Mouse (Mus musculus): Measurements from ENCODE around the gene Iqschfp. TPM values are rescaled to one million over a fixed set of nuclear protein-coding genes. Genes with fewer than 3 reads are reported as not detected.

The Iqschfp gene
- not detected for total RNA-seq (2023)

DNA sequence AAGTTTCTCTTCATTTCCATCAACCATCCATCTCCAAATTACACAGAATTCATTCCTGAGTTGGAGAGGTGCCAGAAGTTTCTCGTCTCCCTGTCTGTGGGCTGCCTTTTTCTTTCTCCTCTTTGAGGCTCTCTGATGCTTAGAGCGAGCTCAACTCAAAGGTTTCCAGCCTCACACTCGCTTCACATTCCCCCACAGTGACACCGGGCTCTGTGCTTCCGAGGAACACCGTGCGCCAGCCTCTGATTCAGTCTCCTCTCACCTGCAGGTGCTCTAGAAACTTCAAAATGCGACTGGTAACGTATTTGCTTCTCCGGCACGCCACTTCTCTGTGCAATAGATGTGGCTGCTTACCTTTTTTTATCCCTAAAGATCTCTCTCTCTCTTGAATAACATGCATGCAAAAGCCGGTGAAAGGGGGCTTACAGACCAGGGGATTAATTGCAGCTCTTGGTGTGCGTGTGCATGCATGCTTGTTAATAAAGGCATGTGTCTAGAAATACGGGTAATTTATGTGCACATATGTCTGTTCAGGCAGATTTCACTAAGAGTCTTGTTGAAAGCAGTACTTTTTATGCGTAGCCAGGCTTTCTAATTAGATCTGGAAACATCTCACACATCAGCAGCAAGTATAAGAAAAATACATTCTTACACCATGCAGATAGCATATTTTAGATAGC is at the start of gene Iqschfp, which contains the start of gene Iqcj:
Gene Iqschfp, plus strand, starts transcription at position 207 of the 680 bp plus-strand sequence.
Gene Iqcj, plus strand, starts transcription at position 195 of the 680 bp plus-strand sequence.

DNA sequence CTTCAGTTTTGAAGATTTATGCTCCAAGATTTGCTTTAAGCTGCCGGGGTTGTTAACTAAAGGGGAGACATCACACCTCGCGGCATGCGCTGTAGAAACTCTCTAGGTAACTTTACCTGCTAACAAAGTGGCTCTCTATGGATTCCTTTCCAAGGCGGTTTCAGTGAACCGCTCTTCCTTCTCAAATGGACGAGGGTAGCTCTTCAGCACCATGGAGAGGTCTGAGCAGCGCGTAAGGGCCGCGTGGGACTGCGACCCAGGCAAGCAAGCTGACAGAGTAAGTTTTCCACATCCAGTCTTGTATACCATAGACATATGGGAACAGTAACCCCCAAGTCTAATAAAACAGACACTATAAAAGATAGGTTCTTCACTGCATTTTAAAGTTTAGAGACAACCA is 172.7 kb downstream of the Iqschfp start, which contains the start of gene Schip1:
Gene Schip1, plus strand, starts transcription at position 72 of the 400 bp plus-strand sequence.

Other genes starting within 250 kb of the Iqschfp start
- gene Iqcj, start within 50 bp of the Iqschfp start, total RNA-seq (2023) = not detected
- 1 to 10 TPM in 1 of 2 experiments, under 1 TPM in 1; 0.84 to 1.4 TPM for gene Schip1, start 172.6 kb downstream of the Iqschfp start, total RNA-seq (2023)

All from neutrophil, adult 83 days (primary cell).